10 mouse cellular contexts compared by ENCODE assay signal in genomic region chr8:46508488-46509395, GRCm38 (mm10). TPM values are rescaled to one million over a fixed set of nuclear protein-coding genes. Genes with fewer than 3 reads are reported as not detected.
DNase-seq lines count a peak whose midpoint lies in the region; ATAC-seq and TF ChIP-seq lines count a peak whose summit lies in the region.
"Had no signal": no experiment of that assay in that cellular context is flagged by ENCODE, and none has a peak within 500 bp of the region (broad histone marks: within the 10 kb centered on the region; RNA-seq: fewer than 3 reads in every experiment).

No protein-coding gene starts in this region.

- ATAC-seq in heart, embryonic 11.5 days (replicated peaks; ENCODE audit: insufficient number of reproducible peaks, low FRiP score, low TSS enrichment): no peak
- peak; percentile 19; the same call in 1 of the 2 replicates for ATAC-seq in lung, postnatal 0 days
- ATAC-seq in intestine, embryonic 16.5 days: no peak

- 78% methylated on average over 14 of the region's 14 CpGs for WGBS in heart, embryonic 11.5 days (ENCODE audit: insufficient replicate concordance)
- 67% methylated on average over 14 of the region's 14 CpGs for WGBS in lung, postnatal 0 days
- WGBS in lung, adult 2 months: 53% methylated on average over 14 of the region's 14 CpGs
- WGBS in intestine, embryonic 16.5 days: 79% methylated on average over 14 of the region's 14 CpGs

- H3K9me3 ChIP-seq in heart, embryonic 11.5 days (replicated peaks; ENCODE audit: control insufficient read depth, low read length): no peaks in the 10 kb centered on the region
- no peaks in the 10 kb centered on the region for H3K9me3 ChIP-seq in lung, postnatal 0 days (ENCODE audit: low read length)
- H3K9me3 ChIP-seq in intestine, embryonic 16.5 days (ENCODE audit: control insufficient read depth, low read length): no peaks in the 10 kb centered on the region

- H3K27ac ChIP-seq in heart, embryonic 11.5 days (ENCODE audit: low read depth, low read length): no peak overlapping the region
- H3K27ac ChIP-seq in lung, postnatal 0 days (ENCODE audit: low read length): no peak overlapping the region
- no peak overlapping the region for H3K27ac ChIP-seq in intestine, embryonic 16.5 days (ENCODE audit: low read length)

- H3K4me3 ChIP-seq in heart, embryonic 11.5 days (ENCODE audit: low read depth, low read length): no peak overlapping the region
- no peak overlapping the region for H3K4me3 ChIP-seq in lung, postnatal 0 days (ENCODE audit: low read depth, low read length)
- H3K4me3 ChIP-seq in lung, adult 2 months (replicated peaks; ENCODE audit: extremely low read depth, low read depth, low read length): no peak overlapping the region
- no peak overlapping the region for H3K4me3 ChIP-seq in intestine, embryonic 16.5 days (ENCODE audit: low read length)

- TF ChIP-seq CTCF in lung, postnatal 0 days (IDR thresholded peaks at IDR 0.05): no peak
- no peak for TF ChIP-seq CTCF in lung, adult 2 months (IDR thresholded peaks at IDR 0.05; ENCODE audit: insufficient read depth, low read length)

- peaks cover 2% of the 10 kb centered on the region for H3K4me1 ChIP-seq in heart, embryonic 11.5 days (ENCODE audit: control insufficient read depth, insufficient read depth, low read length)
- no peaks in the 10 kb centered on the region; the same call in 1 of the 2 replicates for H3K4me1 ChIP-seq in lung, postnatal 0 days (ENCODE audit: insufficient read depth, low read depth, low read length)
- no peaks in the 10 kb centered on the region; the same call in 1 of the 2 replicates for H3K4me1 ChIP-seq in lung, adult 2 months (ENCODE audit: control insufficient read depth, insufficient read depth, low read length)
- peaks cover 6% of the 10 kb centered on the region; the same call in 1 of the 2 replicates for H3K4me1 ChIP-seq in intestine, embryonic 16.5 days (ENCODE audit: control insufficient read depth, insufficient read depth, low read length)

- peak; percentile 92 for DNase-seq in heart, adult 11 months
- no peak for DNase-seq in lung, postnatal 0 days (ENCODE audit: low spot score)
- DNase-seq in lung, adult 2 months: no peak
- DNase-seq in kidney, postnatal 4 days: peak; percentile 14 to 39
- DNase-seq in thymus, postnatal 36 days: peak; percentile 16 to 36
- no peak for DNase-seq in ovary, postnatal 36 days (ENCODE audit: low spot score)
- DNase-seq: heart, postnatal 14 days; lung, postnatal 36 days had no signal

- TF ChIP-seq EP300 in lung, postnatal 0 days (IDR thresholded peaks at IDR 0.05): no peak

- no peaks in the 10 kb centered on the region for H3K27me3 ChIP-seq in heart, embryonic 11.5 days (ENCODE audit: control insufficient read depth, insufficient read depth, low read length)
- H3K27me3 ChIP-seq in lung, postnatal 0 days (replicated peaks; ENCODE audit: insufficient read depth, low read length): no peaks in the 10 kb centered on the region
- H3K27me3 ChIP-seq in intestine, embryonic 16.5 days (replicated peaks; ENCODE audit: control insufficient read depth, insufficient read depth, low read length): no peaks in the 10 kb centered on the region

- H3K36me3 ChIP-seq in heart, embryonic 11.5 days (ENCODE audit: control insufficient read depth, insufficient read depth, low read length): no peaks in the 10 kb centered on the region
- no peaks in the 10 kb centered on the region for H3K36me3 ChIP-seq in lung, postnatal 0 days (ENCODE audit: insufficient read depth, low read length)
- H3K36me3 ChIP-seq in intestine, embryonic 16.5 days (ENCODE audit: control insufficient read depth, insufficient read depth, low read length): no peaks in the 10 kb centered on the region

- no peak for TF ChIP-seq POLR2A in lung, adult 2 months (IDR thresholded peaks at IDR 0.05; ENCODE audit: borderline replicate concordance, extremely low read depth, low read depth, low read length)

- H3K9ac ChIP-seq in heart, embryonic 11.5 days (ENCODE audit: low read depth, low read length): no peak overlapping the region
- no peak overlapping the region for H3K9ac ChIP-seq in lung, postnatal 0 days (replicated peaks; ENCODE audit: low read depth)
- H3K9ac ChIP-seq in intestine, embryonic 16.5 days (ENCODE audit: low read depth, low read length): no peak overlapping the region

- H3K4me2 ChIP-seq in heart, embryonic 11.5 days: no peak overlapping the region
- no peak overlapping the region for H3K4me2 ChIP-seq in lung, postnatal 0 days (replicated peaks; ENCODE audit: low read depth, low read length)
- no peak overlapping the region for H3K4me2 ChIP-seq in intestine, embryonic 16.5 days (ENCODE audit: low read depth, low read length)

RNA-seq across cellular contexts. Expression of gene Acsl1, which starts 37.9 kb away (rescaled TPM):
- 16.4 and 20.3 TPM in 2 replicates for polyA plus RNA-seq in heart, embryonic 11.5 days (2014; fragmentation: Nextera tagmentation; extraction: Ambion mirVana)
- 17.4 and 20.1 TPM in 2 replicates for polyA plus RNA-seq in lung, postnatal 0 days (2015; fragmentation: Nextera tagmentation; extraction: Ambion mirVana)
- 31.1 and 39.1 TPM in 2 replicates for polyA plus RNA-seq in lung, adult 2 months (2012; rRNA removed)
- polyA plus RNA-seq in intestine, embryonic 16.5 days (2015; fragmentation: Nextera tagmentation; extraction: Ambion mirVana): 48.3 and 56.0 TPM in 2 replicates

RNA-seq across cellular contexts. Expression of gene Cenpu, which starts 43.1 kb away (rescaled TPM):
- 14.9 and 18.4 TPM in 2 replicates for polyA plus RNA-seq in heart, embryonic 11.5 days (2014; fragmentation: Nextera tagmentation; extraction: Ambion mirVana)
- 6.1 and 6.9 TPM in 2 replicates for polyA plus RNA-seq in lung, postnatal 0 days (2015; fragmentation: Nextera tagmentation; extraction: Ambion mirVana)
- 0.84 and 1.3 TPM in 2 replicates for polyA plus RNA-seq in lung, adult 2 months (2012; rRNA removed)
- 9.0 and 12.7 TPM in 2 replicates for polyA plus RNA-seq in intestine, embryonic 16.5 days (2015; fragmentation: Nextera tagmentation; extraction: Ambion mirVana)

Comparison
In these comparisons a context has a peak if more than half of its experiments do, and no peak if none do; other contexts are left out.
1. DNase-seq: peak in heart, adult 11 months (single experiment), kidney, postnatal 4 days (2 of 2) and thymus, postnatal 36 days (2 of 2); none in lung, postnatal 0 days (single experiment), lung, adult 2 months (single experiment) and ovary, postnatal 36 days (single experiment).